Mouse (Mus musculus) hindbrain, embryonic 11.5 days (tissue): ENCODE results near the gene Hlcs. TPM values are rescaled to one million over a fixed set of nuclear protein-coding genes. Genes with fewer than 3 reads are reported as not detected.

Experiments used
- ATAC-seq: fragments of 200-750 bp; cut with Nextera tagmentation; 2 replicates; pipeline ENCODE4 v1.8.0; 2017; ENCODE audit warnings: mild to moderate bottlenecking, moderate TSS enrichment, moderate library complexity; ENCODE audit not compliant: low FRiP score
- DNase-seq: peaks from one replicate; pipeline ENCODE4 v3.0.0-alpha.2; 2015; ENCODE audit warnings: low spot score
- H3K27ac ChIP-seq: fragments of 300-500 bp; sonication (generic); 2 replicates; pipeline ENCODE4 v1.5.1; 2014; ENCODE audit warnings: mild to moderate bottlenecking, low read depth, low read length
- H3K27me3 ChIP-seq: fragments of 300-500 bp; sonication (generic); 2 replicates; pipeline ENCODE4 v1.6.1; 2014; ENCODE audit warnings: mild to moderate bottlenecking, low read length, moderate library complexity, mixed read lengths; ENCODE audit not compliant: control insufficient read depth, insufficient read depth
- H3K36me3 ChIP-seq: fragments of 300-500 bp; sonication (generic); 2 replicates; pipeline ENCODE4 v1.6.1; 2014; ENCODE audit warnings: mild to moderate bottlenecking, low read length, moderate library complexity, mixed read lengths; ENCODE audit not compliant: control insufficient read depth, insufficient read depth
- H3K4me1 ChIP-seq: fragments of 300-500 bp; sonication (generic); replicated peaks from 2 replicates; pipeline ENCODE4 v1.6.1; 2014; ENCODE audit warnings: low read length, mixed read lengths; ENCODE audit not compliant: control insufficient read depth, insufficient read depth
- H3K4me2 ChIP-seq: fragments of 300-500 bp; sonication (generic); replicated peaks from 2 replicates; pipeline ENCODE4 v1.6.1; 2014; ENCODE audit warnings: mild to moderate bottlenecking, low read depth, low read length
- H3K4me3 ChIP-seq: fragments of 300-500 bp; sonication (generic); 2 replicates; pipeline ENCODE4 v1.5.1; 2014; ENCODE audit warnings: low read depth, low read length
- H3K9ac ChIP-seq: fragments of 300-500 bp; sonication (generic); 2 replicates; pipeline ENCODE4 v1.6.1; 2014; ENCODE audit warnings: low read depth, low read length
- H3K9me3 ChIP-seq: fragments of 300-500 bp; sonication (generic); 2 replicates; pipeline ENCODE4 v1.6.1; 2016; ENCODE audit warnings: low read length; ENCODE audit not compliant: control insufficient read depth
- WGBS: fragments of 180-500 bp; shearing (Covaris S2); extraction: QIAGEN DNeasy Blood & Tissue Kit; methylation state at CpG from one replicate; pipeline ENCODE4 v1.1.7; 2014; 5-methylcytosine and 5-hydroxymethylcytosine counted together
- polyA plus RNA-seq: library from polyadenylated mRNA; unstranded; fragments of >200 nt; fragmentation: Nextera tagmentation; extraction: Ambion mirVana; gene quantifications from 2 replicates; pipeline ENCODE4 v1.2.1, GENCODE M21; 2014

The Hlcs gene
- polyA plus RNA-seq, 1 experiment from 2014 or later = 8.9 TPM

DNA sequence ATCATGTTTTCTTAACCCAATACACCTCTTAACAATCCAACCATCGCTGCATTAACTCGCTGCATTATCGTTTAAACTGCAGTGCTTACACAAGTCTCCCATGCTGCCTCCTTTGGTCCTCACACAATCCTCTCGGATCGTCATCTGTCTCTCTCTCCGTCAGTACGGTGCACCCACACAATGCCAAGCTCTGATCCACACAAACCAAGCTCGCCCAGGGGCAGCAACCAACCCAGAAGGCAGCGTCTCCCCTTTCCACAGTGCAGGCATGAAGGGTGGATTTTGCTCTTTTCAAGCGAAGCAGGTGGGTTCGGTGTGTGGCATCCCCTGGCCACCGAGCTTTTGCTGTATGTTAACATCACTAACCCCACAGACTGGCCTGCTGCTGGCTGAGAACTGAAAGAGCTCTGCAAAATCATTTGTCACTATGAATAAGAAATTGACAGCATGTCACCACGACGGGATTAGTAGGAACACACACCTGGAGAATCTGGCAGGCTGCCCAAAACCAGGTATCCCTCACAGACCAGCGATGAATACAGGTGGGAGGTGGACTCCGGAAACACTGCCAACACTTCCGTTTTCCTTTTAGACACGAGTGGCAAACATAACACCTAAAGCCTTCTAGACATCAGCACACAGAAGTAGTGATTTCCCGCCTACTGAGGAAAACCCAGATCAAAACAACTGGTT is 52.3 kb downstream of the Hlcs start:
- WGBS = 92% methylated on average over 19 of the region's 19 CpGs
- DNase-seq (no peak), ATAC-seq (no peak)
- no peak overlapping the region for H3K4me3 ChIP-seq
- no peaks in the 10 kb centered on the region for H3K36me3 ChIP-seq
- H3K27ac ChIP-seq = no peak overlapping the region
- H3K4me2 ChIP-seq = no peak overlapping the region
- no peaks in the 10 kb centered on the region for H3K9me3 ChIP-seq
- no peaks in the 10 kb centered on the region for H3K27me3 ChIP-seq
- no peak overlapping the region for H3K9ac ChIP-seq
- no peaks in the 10 kb centered on the region for H3K4me1 ChIP-seq

- H3K27me3 ChIP-seq = no peaks in the 10 kb centered on the region
- H3K9ac ChIP-seq = no peak overlapping the region
- peak; percentile 53; the same call in 1 of the 2 replicates for ATAC-seq
- H3K4me3 ChIP-seq = no peak overlapping the region
- WGBS = 65% methylated on average over 14 of the region's 14 CpGs
- DNase-seq = peak; percentile 91
- no peaks in the 10 kb centered on the region for H3K9me3 ChIP-seq
- no peaks in the 10 kb centered on the region for H3K4me1 ChIP-seq
- H3K4me2 ChIP-seq = no peak overlapping the region
- no peak overlapping the region for H3K27ac ChIP-seq
- H3K36me3 ChIP-seq = no peaks in the 10 kb centered on the region
These were observed 54.7 kb downstream of the Hlcs start for GRCm38 (mm10) chr16:94258366-94259310.

DNA sequence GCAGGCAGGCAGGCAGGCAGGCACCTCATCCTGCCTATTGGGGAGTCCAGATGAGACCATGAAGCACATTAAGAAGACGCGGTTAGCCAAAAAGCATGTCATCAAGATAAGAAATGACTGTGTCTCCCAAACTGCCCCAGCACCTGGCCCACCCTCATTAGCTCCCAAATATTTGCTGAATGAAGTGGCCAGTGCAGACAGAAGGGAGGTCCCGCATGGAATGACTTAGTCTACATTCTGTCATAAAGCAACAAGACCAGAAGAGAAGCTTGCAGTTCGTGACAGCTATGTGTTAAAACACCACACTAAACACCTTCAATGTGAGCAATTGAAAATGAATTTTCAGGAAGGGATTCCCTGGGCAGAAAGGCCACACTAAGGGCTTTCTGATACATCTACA is 57.8 kb downstream of the Hlcs start:
- Histone ChIP-seq H3K4me1 (no peaks in the 10 kb centered on the region), H3K27me3 (no peaks in the 10 kb centered on the region), H3K4me3 (no peak overlapping the region), H3K9me3 (no peaks in the 10 kb centered on the region), H3K4me2 (no peak overlapping the region), H3K27ac (no peak overlapping the region), H3K36me3 (no peaks in the 10 kb centered on the region), H3K9ac (no peak overlapping the region)
- DNase-seq (no peak), ATAC-seq (no peak)
- WGBS = 89% methylated on average over 4 of the region's 4 CpGs

DNA sequence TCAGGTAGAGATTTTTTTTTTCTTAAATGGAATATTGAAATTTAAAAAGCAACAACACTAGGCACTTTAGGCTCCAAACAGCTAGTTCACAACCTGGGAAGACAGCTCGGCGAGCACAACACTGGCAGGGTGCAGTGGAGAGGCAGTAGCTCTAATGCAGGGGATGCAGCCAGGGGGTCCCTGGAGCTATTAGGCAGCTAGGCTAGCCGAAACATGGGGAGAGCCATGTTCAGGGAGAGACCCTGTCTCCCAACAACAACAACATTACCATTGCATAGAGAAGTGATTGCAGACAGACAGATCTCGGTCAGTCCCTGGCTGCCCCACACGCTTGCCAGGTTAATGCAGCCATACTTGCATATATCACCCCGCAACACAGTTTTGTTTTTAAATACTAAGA is 58.3 kb downstream of the Hlcs start:
- no peaks in the 10 kb centered on the region for H3K36me3 ChIP-seq
- no peak overlapping the region for H3K4me2 ChIP-seq
- H3K27ac ChIP-seq = no peak overlapping the region
- H3K27me3 ChIP-seq = no peaks in the 10 kb centered on the region
- DNase-seq (no peak), ATAC-seq (no peak)
- H3K9ac ChIP-seq = no peak overlapping the region
- no peak overlapping the region for H3K4me3 ChIP-seq
- 89% methylated on average over 6 of the region's 6 CpGs for WGBS
- no peaks in the 10 kb centered on the region for H3K9me3 ChIP-seq
- H3K4me1 ChIP-seq = no peaks in the 10 kb centered on the region

DNA sequence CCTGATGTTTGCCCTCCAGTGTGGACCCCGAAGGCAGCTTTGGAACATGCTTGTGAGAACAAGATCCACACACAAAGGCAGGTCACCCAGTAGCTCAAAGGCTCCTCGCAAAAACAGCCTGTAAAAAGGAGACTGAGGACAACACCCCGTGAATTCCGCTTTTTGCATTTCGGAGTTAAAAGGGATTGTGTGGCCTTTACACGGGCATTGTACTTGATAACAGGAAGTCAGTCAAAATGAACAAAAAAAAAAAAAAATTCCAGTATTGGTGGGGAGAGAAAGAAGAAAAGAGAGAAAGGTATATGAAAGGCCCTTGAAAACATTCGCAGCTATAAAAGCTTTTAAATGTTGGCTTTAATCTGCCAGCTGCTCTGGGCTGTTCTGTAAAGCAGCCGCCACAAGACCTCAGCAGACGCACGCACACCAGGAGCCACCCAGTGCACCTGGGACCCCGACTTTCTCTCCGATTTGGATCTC is 58.9 kb downstream of the Hlcs start:
- Histone ChIP-seq H3K4me2 (no peak overlapping the region), H3K27me3 (no peaks in the 10 kb centered on the region), H3K36me3 (no peaks in the 10 kb centered on the region), H3K27ac (no peak overlapping the region), H3K9ac (no peak overlapping the region), H3K9me3 (no peaks in the 10 kb centered on the region), H3K4me1 (no peaks in the 10 kb centered on the region), H3K4me3 (no peak overlapping the region)
- WGBS = 66% methylated on average over 12 of the region's 12 CpGs
- ATAC-seq (no peak), DNase-seq (no peak)

- DNase-seq (no peak), ATAC-seq (no peak)
- Histone ChIP-seq H3K4me2 (no peak overlapping the region), H3K9ac (no peak overlapping the region), H3K9me3 (no peaks in the 10 kb centered on the region), H3K27me3 (no peaks in the 10 kb centered on the region), H3K27ac (no peak overlapping the region), H3K4me1 (no peaks in the 10 kb centered on the region), H3K4me3 (no peak overlapping the region), H3K36me3 (no peaks in the 10 kb centered on the region)
- 70% methylated on average over 24 of the region's 24 CpGs for WGBS
These were observed 59.5 kb downstream of the Hlcs start for GRCm38 (mm10) chr16:94253671-94254414.

DNA sequence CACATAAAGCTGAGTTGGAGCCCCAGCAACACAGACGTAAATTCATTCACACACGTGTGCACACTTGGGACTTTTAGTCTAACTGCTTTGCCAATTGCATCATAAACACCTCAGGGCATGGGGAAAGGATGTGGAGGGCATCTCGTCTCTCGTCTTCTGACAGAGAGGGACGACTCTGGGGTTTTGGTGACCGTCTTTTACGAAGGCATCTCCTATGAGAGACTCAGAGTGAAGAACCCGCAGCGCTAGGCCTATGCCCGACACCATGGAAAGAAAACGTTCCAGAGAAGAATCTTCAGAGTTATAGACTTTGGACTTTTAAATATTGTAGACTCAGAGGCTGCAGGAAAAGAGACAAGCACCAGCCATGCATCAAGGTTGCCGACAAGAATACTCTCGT is 61.6 kb downstream of the Hlcs start:
- WGBS = 85% methylated on average over 13 of the region's 13 CpGs
- no peaks in the 10 kb centered on the region for H3K4me1 ChIP-seq
- H3K4me2 ChIP-seq = no peak overlapping the region
- H3K9me3 ChIP-seq = no peaks in the 10 kb centered on the region
- no peak for DNase-seq
- H3K36me3 ChIP-seq = no peaks in the 10 kb centered on the region
- ATAC-seq = no peak
- H3K27ac ChIP-seq = no peak overlapping the region
- no peak overlapping the region for H3K9ac ChIP-seq
- H3K4me3 ChIP-seq = no peak overlapping the region
- H3K27me3 ChIP-seq = no peaks in the 10 kb centered on the region

DNA sequence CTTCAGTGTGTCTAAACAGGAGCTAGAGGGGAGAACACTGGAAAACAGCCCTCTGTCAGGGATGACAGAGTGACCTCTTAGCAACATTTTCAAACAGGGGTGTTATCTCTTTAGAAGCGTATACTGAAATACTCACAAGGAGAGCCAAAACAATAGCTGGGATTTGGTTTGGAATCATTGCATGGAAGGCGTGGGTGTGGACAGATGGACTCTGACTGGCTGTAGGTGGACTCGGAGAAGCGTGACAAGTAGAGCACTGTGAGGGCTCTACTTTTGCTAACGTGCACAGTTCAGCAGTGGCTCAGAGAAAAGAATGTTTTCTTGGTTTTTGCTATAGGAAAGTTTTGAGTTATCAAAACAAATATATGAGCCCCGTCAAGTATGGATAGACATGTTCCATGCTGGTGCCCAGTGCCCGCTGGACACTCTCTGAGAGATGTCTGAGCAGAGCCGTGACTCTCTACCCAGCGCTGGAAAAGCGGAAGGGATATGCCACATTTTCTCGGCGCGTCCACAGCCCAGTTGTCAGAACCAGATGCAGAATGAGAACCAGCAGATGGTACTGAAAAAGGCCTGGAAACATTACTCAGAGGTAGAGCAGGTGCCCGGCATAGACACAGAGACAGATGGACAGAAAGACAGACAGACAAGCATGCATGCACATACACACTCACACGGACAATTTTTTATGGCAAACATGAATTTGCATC is 62.6 kb downstream of the Hlcs start:
- WGBS = 81% methylated on average over 15 of the region's 15 CpGs
- Histone ChIP-seq H3K36me3 (no peaks in the 10 kb centered on the region), H3K4me3 (no peak overlapping the region), H3K27me3 (no peaks in the 10 kb centered on the region), H3K27ac (no peak overlapping the region), H3K4me1 (no peaks in the 10 kb centered on the region), H3K4me2 (no peak overlapping the region), H3K9ac (no peak overlapping the region), H3K9me3 (no peaks in the 10 kb centered on the region)
- ATAC-seq (no peak), DNase-seq (no peak)
